Mouse (Mus musculus): ENCODE data around the gene BC055324.

GRCm38 (mm10) chr1:163964008-163964689 lies 30.4 kb downstream of the BC055324 start:
- no peak for TF ChIP-seq ETS1 (conservative IDR thresholded peaks at IDR 0.05; ENCODE audit: low read depth, low read length)
- no peak for TF ChIP-seq GABPA (IDR thresholded peaks at IDR 0.05; ENCODE audit: insufficient replicate concordance, low read depth, low read length)
- no peak for TF ChIP-seq ZMIZ1 (IDR thresholded peaks at IDR 0.05; ENCODE audit: low read depth, low read length)
- TF ChIP-seq USF1 (IDR thresholded peaks at IDR 0.05; ENCODE audit: low read depth, low read length): no peak

Data from CH12.LX (cell line).